Mouse (Mus musculus) limb, embryonic 11.5 days (tissue): ENCODE data around the gene Tsga10. TPM values are rescaled to one million over a fixed set of nuclear protein-coding genes. Genes with fewer than 3 reads are reported as not detected.

ENCODE experiments used
- ATAC-seq: fragments of 200-750 bp; cut with Nextera tagmentation; 2 replicates; pipeline ENCODE4 v1.8.0; 2017; ENCODE audit warnings: low read depth; ENCODE audit not compliant: insufficient number of reproducible peaks, low FRiP score, low TSS enrichment
- DNase-seq: peaks from one replicate; pipeline ENCODE4 v3.0.0-alpha.2; 2015; ENCODE audit warnings: low spot score
- H3K27ac ChIP-seq: fragments of 300-500 bp; sonication (generic); replicated peaks from 2 replicates; pipeline ENCODE4 v1.5.1; 2014; ENCODE audit warnings: low read depth, mild to moderate bottlenecking, low read length
- H3K27me3 ChIP-seq: fragments of 300-500 bp; sonication (generic); 2 replicates; pipeline ENCODE4 v1.6.1; 2014; ENCODE audit warnings: mild to moderate bottlenecking, low read length, mixed read lengths; ENCODE audit not compliant: control insufficient read depth, insufficient read depth
- H3K36me3 ChIP-seq: fragments of 300-500 bp; sonication (generic); 2 replicates; pipeline ENCODE4 v1.6.1; 2014; ENCODE audit warnings: mild to moderate bottlenecking, low read length, moderate library complexity, mixed read lengths; ENCODE audit not compliant: control insufficient read depth, insufficient read depth
- H3K4me1 ChIP-seq: fragments of 300-500 bp; sonication (generic); 2 replicates; pipeline ENCODE4 v1.6.1; 2014; ENCODE audit warnings: low read length, mixed read lengths; ENCODE audit not compliant: control insufficient read depth, insufficient read depth
- H3K4me2 ChIP-seq: fragments of 300-500 bp; sonication (generic); 2 replicates; pipeline ENCODE4 v1.6.1; 2014; ENCODE audit warnings: low read depth, mild to moderate bottlenecking, moderate library complexity; ENCODE audit not compliant: severe bottlenecking
- H3K4me3 ChIP-seq: fragments of 300-500 bp; sonication (generic); 2 replicates; pipeline ENCODE4 v1.5.1; 2014; ENCODE audit warnings: low read depth, low read length
- H3K9ac ChIP-seq: fragments of 300-500 bp; sonication (generic); 2 replicates; pipeline ENCODE4 v1.6.1; 2014; ENCODE audit warnings: mild to moderate bottlenecking, low read length
- H3K9me3 ChIP-seq: fragments of 300-500 bp; sonication (generic); 2 replicates; pipeline ENCODE4 v1.6.1; 2016; ENCODE audit warnings: low read length; ENCODE audit not compliant: control insufficient read depth
- WGBS: fragments of 180-500 bp; shearing (Covaris S2); extraction: QIAGEN DNeasy Blood & Tissue Kit; methylation state at CpG from one replicate; pipeline ENCODE4 v1.1.7; 2014; 5-methylcytosine and 5-hydroxymethylcytosine counted together
- polyA plus RNA-seq: library from polyadenylated mRNA; unstranded; fragments of >200 nt; fragmentation: Nextera tagmentation; extraction: Ambion mirVana; gene quantifications from 2 replicates; pipeline ENCODE4 v1.2.1, GENCODE M21; 2014

The Tsga10 gene
- polyA plus RNA-seq, 1 experiment from 2014 or later = 7.2 TPM

- no peaks in the 10 kb centered on the region for H3K9me3 ChIP-seq
- no peak overlapping the region for H3K27ac ChIP-seq
- no peak for ATAC-seq
- peaks cover 2% of the 10 kb centered on the region for H3K36me3 ChIP-seq
- no peaks in the 10 kb centered on the region for H3K27me3 ChIP-seq
- H3K4me1 ChIP-seq = peaks cover 4% of the 10 kb centered on the region
- H3K4me2 ChIP-seq = no peak overlapping the region
- DNase-seq = no peak
- H3K9ac ChIP-seq = no peak overlapping the region
- WGBS = 74% methylated on average over 4 of the region's 4 CpGs
- no peak overlapping the region for H3K4me3 ChIP-seq
Observed at GRCm38 (mm10) chr1:37884451-37884850, 18.2 kb upstream of the Tsga10 start.

- H3K9me3 ChIP-seq = no peaks in the 10 kb centered on the region
- WGBS = 86% methylated on average over 4 of the region's 4 CpGs
- DNase-seq = no peak
- H3K4me3 ChIP-seq = no peak overlapping the region
- no peaks in the 10 kb centered on the region for H3K27me3 ChIP-seq
- no peak for ATAC-seq
- H3K4me2 ChIP-seq = no peak overlapping the region
- no peak overlapping the region for H3K9ac ChIP-seq
- peaks cover 8% of the 10 kb centered on the region for H3K36me3 ChIP-seq
- H3K27ac ChIP-seq = no peak overlapping the region
- H3K4me1 ChIP-seq = no peaks in the 10 kb centered on the region
Observed at GRCm38 (mm10) chr1:37883411-37883810, 17.2 kb upstream of the Tsga10 start.

- H3K4me1 ChIP-seq = no peaks in the 10 kb centered on the region
- no peaks in the 10 kb centered on the region; the same call in 1 of the 2 replicates for H3K9me3 ChIP-seq
- no peak overlapping the region for H3K9ac ChIP-seq
- H3K36me3 ChIP-seq = peaks cover 16% of the 10 kb centered on the region; the same call in 1 of the 2 replicates
- no peaks in the 10 kb centered on the region for H3K27me3 ChIP-seq
- no peak overlapping the region for H3K4me3 ChIP-seq
- H3K27ac ChIP-seq = no peak overlapping the region
- DNase-seq (no peak), ATAC-seq (no peak)
- 96% methylated on average over 13 of the region's 13 CpGs for WGBS
- H3K4me2 ChIP-seq = no peak overlapping the region
Observed at GRCm38 (mm10) chr1:37877736-37878460, 11.7 kb upstream of the Tsga10 start.

- Histone ChIP-seq H3K4me1 (no peaks in the 10 kb centered on the region), H3K27me3 (no peaks in the 10 kb centered on the region), H3K4me2 (no peak overlapping the region), H3K4me3 (no peak overlapping the region), H3K9me3 (no peaks in the 10 kb centered on the region; the same call in 1 of the 2 replicates), H3K9ac (no peak overlapping the region), H3K36me3 (peaks cover 10% of the 10 kb centered on the region; the same call in 1 of the 2 replicates), H3K27ac (no peak overlapping the region)
- ATAC-seq (no peak), DNase-seq (no peak)
- WGBS = 88% methylated on average over 4 of the region's 4 CpGs
Observed at GRCm38 (mm10) chr1:37873157-37873556, 6.9 kb upstream of the Tsga10 start.

GRCm38 (mm10) chr1:37872131-37873067, 6.2 kb upstream of the Tsga10 start:
- Histone ChIP-seq H3K9ac (peak overlapping the region; percentile 24), H3K27ac (0 out of 2 replicates have a peak overlapping the region, but pooled peaks have one; percentile 42), H3K27me3 (no peaks in the 10 kb centered on the region), H3K36me3 (peaks cover 8% of the 10 kb centered on the region; the same call in 1 of the 2 replicates), H3K4me3 (peak overlapping the region; percentile 45), H3K9me3 (no peaks in the 10 kb centered on the region; the same call in 1 of the 2 replicates), H3K4me2 (peak overlapping the region; percentile 73), H3K4me1 (no peaks in the 10 kb centered on the region)
- WGBS = 6% methylated on average over 33 of the region's 33 CpGs
- ATAC-seq (peak; percentile 90), DNase-seq (peak; percentile 84)

GRCm38 (mm10) chr1:37871704-37872103, 5.5 kb upstream of the Tsga10 start, which contains the start of gene Lipt1:
TSS of gene Lipt1 (plus strand) at chr1:37871738.
- Histone ChIP-seq H3K4me2 (peak within 1 kb of the TSS; percentile 73), H3K4me3 (peak within 1 kb of the TSS; percentile 45), H3K27ac (0 out of 2 replicates have a peak within 1 kb of the TSS, but pooled peaks have one; percentile 42), H3K9me3 (no peaks in the 10 kb centered on the region; the same call in 1 of the 2 replicates), H3K9ac (peak within 1 kb of the TSS; percentile 24), H3K4me1 (no peaks in the 10 kb centered on the region), H3K36me3 (peaks cover 8% of the 10 kb centered on the region; the same call in 1 of the 2 replicates), H3K27me3 (no peaks in the 10 kb centered on the region)
- 8% methylated on average over 7 of the region's 7 CpGs for WGBS
- ATAC-seq (peak; percentile 77), DNase-seq (no peak)

- Histone ChIP-seq H3K27me3 (no peaks in the 10 kb centered on the region), H3K4me1 (no peaks in the 10 kb centered on the region), H3K4me3 (no peak overlapping the region), H3K27ac (no peak overlapping the region), H3K36me3 (no peaks in the 10 kb centered on the region), H3K9me3 (no peaks in the 10 kb centered on the region), H3K9ac (no peak overlapping the region), H3K4me2 (no peak overlapping the region)
- DNase-seq = no peak
- WGBS = 56% methylated on average over 2 of the region's 2 CpGs
- ATAC-seq = no peak
Observed at GRCm38 (mm10) chr1:37869362-37869761, 3.1 kb upstream of the Tsga10 start.

- Histone ChIP-seq H3K36me3 (no peaks in the 10 kb centered on the region), H3K4me3 (no peak overlapping the region), H3K27me3 (no peaks in the 10 kb centered on the region), H3K9ac (no peak overlapping the region), H3K27ac (no peak overlapping the region), H3K4me1 (no peaks in the 10 kb centered on the region), H3K9me3 (no peaks in the 10 kb centered on the region), H3K4me2 (no peak overlapping the region)
- ATAC-seq (no peak), DNase-seq (no peak)
- 65% methylated on average over 10 of the region's 10 CpGs for WGBS
Observed at GRCm38 (mm10) chr1:37868640-37869039, 2.4 kb upstream of the Tsga10 start.
